In genomic region chr7:19005417-19006121, GRCm38 (mm10) we compare ENCODE assay signal across 7 mouse cellular contexts. TPM values are rescaled to one million over a fixed set of nuclear protein-coding genes. Genes with fewer than 3 reads are reported as not detected.
DNase-seq lines count a peak whose midpoint lies in the region; ATAC-seq and TF ChIP-seq lines count a peak whose summit lies in the region.

No protein-coding gene starts in this region.

- peaks cover 68% of the 10 kb centered on the region for H3K4me1 ChIP-seq in forebrain, embryonic 10.5 days
- peaks cover 23% of the 10 kb centered on the region for H3K4me1 ChIP-seq in limb, embryonic 11.5 days (ENCODE audit: control insufficient read depth, insufficient read depth, low read length)
- peaks cover 38% of the 10 kb centered on the region for H3K4me1 ChIP-seq in olfactory bulb, adult 2 months (ENCODE audit: control insufficient read depth, insufficient read depth, low read length)

- H3K36me3 ChIP-seq in forebrain, embryonic 10.5 days (replicated peaks), result peaks cover 38% of the 10 kb centered on the region
- H3K36me3 ChIP-seq in limb, embryonic 11.5 days (ENCODE audit: control insufficient read depth, insufficient read depth, low read length), result peaks cover 15% of the 10 kb centered on the region

- no peaks in the 10 kb centered on the region for H3K9me3 ChIP-seq in forebrain, embryonic 10.5 days
- no peaks in the 10 kb centered on the region for H3K9me3 ChIP-seq in limb, embryonic 11.5 days (ENCODE audit: control insufficient read depth, low read length)

- H3K27ac ChIP-seq in layer of hippocampus, adult 2 months, result no peak overlapping the region
- 0 out of 2 replicates have a peak overlapping the region, but pooled peaks have one; percentile 8 for H3K27ac ChIP-seq in forebrain, embryonic 10.5 days
- no peak overlapping the region for H3K27ac ChIP-seq in limb, embryonic 11.5 days (replicated peaks; ENCODE audit: low read depth, low read length)
- no peak overlapping the region for H3K27ac ChIP-seq in olfactory bulb, adult 2 months (ENCODE audit: insufficient read depth, low read depth, low read length)
- no peak overlapping the region for H3K27ac ChIP-seq in left cerebral cortex, adult 2 months

- H3K4me2 ChIP-seq in limb, embryonic 11.5 days (ENCODE audit: low read depth, severe bottlenecking), result peak overlapping the region; percentile 94

- ATAC-seq in limb, embryonic 11.5 days (ENCODE audit: insufficient number of reproducible peaks, low FRiP score, low TSS enrichment, low read depth), result no peak

- WGBS in forebrain, embryonic 10.5 days, result 84% methylated on average over 34 of the region's 34 CpGs
- 88% methylated on average over 34 of the region's 34 CpGs for whole genome bisulfite sequencing in limb, embryonic 11.5 days
- 77% methylated on average over 34 of the region's 34 CpGs for WGBS in olfactory bulb, adult 2 months

- H3K9ac ChIP-seq in limb, embryonic 11.5 days (ENCODE audit: low read length), result no peak overlapping the region

- no peak for DNase-seq in layer of hippocampus, adult 2 months (ENCODE audit: low spot score in 2 of 2)
- DNase-seq in layer of hippocampus, adult 9-11 months, result no peak
- no peak for DNase-seq in forebrain, embryonic 10.5 days (ENCODE audit: extremely low spot score, low spot score)
- DNase-seq in limb, embryonic 11.5 days (ENCODE audit: low spot score), result no peak
- DNase-seq in left cerebral cortex, adult 2 months (ENCODE audit: extremely low spot score in 1 of 2, low spot score in 2 of 2), result no peak
- no peak for DNase-seq in natural killer cell, adult 2 months (ENCODE audit: low spot score in 2 of 2)

- intact Hi-C loops in left cerebral cortex, adult 2 months (cut with DNase I), result loop anchor here (2.0 to 10.0 kb wide), 2 partner anchors 17 to 709 kb away; partner anchors contain the start of genes Foxa3 and Tomm40

- TF ChIP-seq POLR2A in olfactory bulb, adult 2 months (IDR thresholded peaks at IDR 0.05; ENCODE audit: insufficient read depth, low read depth, low read length), result no peak

- TF ChIP-seq CTCF in layer of hippocampus, adult 2 months (conservative IDR thresholded peaks at IDR 0.05), result no peak
- no peak for TF ChIP-seq CTCF in olfactory bulb, adult 2 months (IDR thresholded peaks at IDR 0.05; ENCODE audit: insufficient read depth, low read depth, low read length)
- TF ChIP-seq CTCF in left cerebral cortex, adult 2 months (IDR thresholded peaks at IDR 0.05), result no peak

- H3K27me3 ChIP-seq in forebrain, embryonic 10.5 days (ENCODE audit: poor library complexity, severe bottlenecking), result no peaks in the 10 kb centered on the region
- no peaks in the 10 kb centered on the region for H3K27me3 ChIP-seq in limb, embryonic 11.5 days (ENCODE audit: control insufficient read depth, insufficient read depth, low read length)

- peak overlapping the region; percentile 84; the same call in 1 of the 2 replicates for H3K4me3 ChIP-seq in layer of hippocampus, adult 2 months
- H3K4me3 ChIP-seq in forebrain, embryonic 10.5 days, result peak overlapping the region; percentile 85
- H3K4me3 ChIP-seq in limb, embryonic 11.5 days (ENCODE audit: low read depth, low read length), result peak overlapping the region; percentile 17; the same call in 1 of the 2 replicates
- 0 out of 2 replicates have a peak overlapping the region, but pooled peaks have one; percentile 85 for H3K4me3 ChIP-seq in olfactory bulb, adult 2 months (ENCODE audit: insufficient read depth, low read depth, low read length)
- H3K4me3 ChIP-seq in left cerebral cortex, adult 2 months, result no peak overlapping the region

RNA-seq across cellular contexts. Expression of gene Irf2bp1, which starts 1.7 kb away (rescaled TPM):
- total RNA-seq in layer of hippocampus, adult 2 months (2021), result 10 to 100 TPM; 52.7 to 56.3 TPM
- 21.3 and 22.1 TPM in 2 replicates for polyA plus RNA-seq in forebrain, embryonic 10.5 days (2016; fragmentation: Nextera tagmentation; extraction: Ambion mirVana)
- 31.4 and 32.5 TPM in 2 replicates for polyA plus RNA-seq in limb, embryonic 11.5 days (2014; fragmentation: Nextera tagmentation; extraction: Ambion mirVana)
- polyA plus RNA-seq in olfactory bulb, adult 2 months (2012; ENCODE audit: insufficient read depth, insufficient read length, low replicate concordance, missing spikeins), result not detected in 2 replicates
- 10 to 100 TPM; 47.7 to 49.2 TPM for total RNA-seq in left cerebral cortex, adult 2 months (2021)

RNA-seq across cellular contexts. Expression of gene Mypop, which starts 14.5 kb away (rescaled TPM):
- total RNA-seq in layer of hippocampus, adult 2 months (2021), result 10 to 100 TPM; 44.0 to 46.4 TPM
- 3.9 and 4.4 TPM in 2 replicates for polyA plus RNA-seq in forebrain, embryonic 10.5 days (2016; fragmentation: Nextera tagmentation; extraction: Ambion mirVana)
- polyA plus RNA-seq in limb, embryonic 11.5 days (2014; fragmentation: Nextera tagmentation; extraction: Ambion mirVana), result 4.5 and 5.7 TPM in 2 replicates
- polyA plus RNA-seq in olfactory bulb, adult 2 months (2012; ENCODE audit: insufficient read depth, insufficient read length, low replicate concordance, missing spikeins), result not detected in 2 replicates
- 10 to 100 TPM; 50.6 to 61.2 TPM for total RNA-seq in left cerebral cortex, adult 2 months (2021)

RNA-seq across cellular contexts. Expression of gene Foxa3, which starts 17.8 kb away (rescaled TPM):
- not detected for total RNA-seq in layer of hippocampus, adult 2 months (2021)
- polyA plus RNA-seq in forebrain, embryonic 10.5 days (2016; fragmentation: Nextera tagmentation; extraction: Ambion mirVana), result not detected in 2 replicates
- 0.21 and 0.44 TPM in 2 replicates for polyA plus RNA-seq in limb, embryonic 11.5 days (2014; fragmentation: Nextera tagmentation; extraction: Ambion mirVana)
- polyA plus RNA-seq in olfactory bulb, adult 2 months (2012; ENCODE audit: insufficient read depth, insufficient read length, low replicate concordance, missing spikeins), result not detected in 2 replicates
- not detected for total RNA-seq in left cerebral cortex, adult 2 months (2021)

RNA-seq across cellular contexts. Expression of gene Nanos2, which starts 18.4 kb away (rescaled TPM):
- under 1 TPM; 0.54 to 0.66 TPM for total RNA-seq in layer of hippocampus, adult 2 months (2021)
- polyA plus RNA-seq in forebrain, embryonic 10.5 days (2016; fragmentation: Nextera tagmentation; extraction: Ambion mirVana), result 0.15 TPM in 1 of 2 replicates, not detected in the other
- not detected in 2 replicates for polyA plus RNA-seq in limb, embryonic 11.5 days (2014; fragmentation: Nextera tagmentation; extraction: Ambion mirVana)
- polyA plus RNA-seq in olfactory bulb, adult 2 months (2012; ENCODE audit: insufficient read depth, insufficient read length, low replicate concordance, missing spikeins), result not detected in 2 replicates
- under 1 TPM; 0.51 to 0.86 TPM for total RNA-seq in left cerebral cortex, adult 2 months (2021)

RNA-seq across cellular contexts. Expression of gene Sympk, which starts 18.6 kb away (rescaled TPM):
- 100 to 1,000 TPM; 112 to 114 TPM for total RNA-seq in layer of hippocampus, adult 2 months (2021)
- 41.2 and 46.3 TPM in 2 replicates for polyA plus RNA-seq in forebrain, embryonic 10.5 days (2016; fragmentation: Nextera tagmentation; extraction: Ambion mirVana)
- 36.0 and 37.6 TPM in 2 replicates for polyA plus RNA-seq in limb, embryonic 11.5 days (2014; fragmentation: Nextera tagmentation; extraction: Ambion mirVana)
- not detected in 2 replicates for polyA plus RNA-seq in olfactory bulb, adult 2 months (2012; ENCODE audit: insufficient read depth, insufficient read length, low replicate concordance, missing spikeins)
- 100 to 1,000 TPM; 126 to 133 TPM for total RNA-seq in left cerebral cortex, adult 2 months (2021)

Comparison
In these comparisons a context has a peak if more than half of its experiments do, and no peak if none do; other contexts are left out.
1. RNA of gene Irf2bp1, which starts 1.7 kb away (polyA plus RNA-seq): 31.4 to 32.5 TPM in limb, embryonic 11.5 days and 21.3 to 22.1 TPM in forebrain, embryonic 10.5 days; not detected in olfactory bulb, adult 2 months; every median in the first group is over 10 times any median in the second.